Mouse (Mus musculus) lung, embryonic 15.5 days (tissue): ENCODE measurements around the gene Sema7a. TPM values are rescaled to one million over a fixed set of nuclear protein-coding genes. Genes with fewer than 3 reads are reported as not detected.

Source experiments
- ATAC-seq: fragments of 200-750 bp; cut with Nextera tagmentation; 2 replicates; pipeline ENCODE4 v1.8.0; 2017; ENCODE audit warnings: moderate number of reproducible peaks, borderline replicate concordance; ENCODE audit not compliant: low FRiP score, low TSS enrichment; ENCODE audit errors: extremely low read depth
- H3K27ac ChIP-seq: fragments of 300-500 bp; sonication (generic); 2 replicates; pipeline ENCODE4 v1.5.1; 2015; ENCODE audit warnings: moderate library complexity, mild to moderate bottlenecking, inconsistent platforms
- H3K27me3 ChIP-seq: fragments of 300-500 bp; sonication (generic); 2 replicates; pipeline ENCODE4 v1.6.1; 2015; ENCODE audit warnings: inconsistent platforms
- H3K36me3 ChIP-seq: fragments of 300-500 bp; sonication (generic); 2 replicates; pipeline ENCODE4 v1.6.1; 2015; ENCODE audit warnings: inconsistent platforms
- H3K4me1 ChIP-seq: fragments of 300-500 bp; sonication (generic); 2 replicates; pipeline ENCODE4 v1.6.1; 2015; ENCODE audit warnings: inconsistent platforms
- H3K4me2 ChIP-seq: fragments of 300-500 bp; sonication (generic); 2 replicates; pipeline ENCODE4 v1.6.1; 2015; ENCODE audit warnings: inconsistent platforms, mild to moderate bottlenecking, moderate library complexity
- H3K4me3 ChIP-seq: fragments of 300-500 bp; sonication (generic); 2 replicates; pipeline ENCODE4 v1.5.1; 2015; ENCODE audit warnings: mild to moderate bottlenecking, inconsistent platforms
- H3K9ac ChIP-seq: fragments of 300-500 bp; sonication (generic); 2 replicates; pipeline ENCODE4 v1.6.1; 2015; ENCODE audit warnings: inconsistent platforms
- H3K9me3 ChIP-seq: fragments of 300-500 bp; sonication (generic); 2 replicates; pipeline ENCODE4 v1.6.1; 2016; ENCODE audit warnings: inconsistent platforms
- WGBS: fragments of 180-500 bp; shearing (Covaris S2); methylation state at CpG from one replicate; pipeline ENCODE4 v1.1.7; 2015; 5-methylcytosine and 5-hydroxymethylcytosine counted together
- polyA plus RNA-seq: library from polyadenylated mRNA; unstranded; fragments of >200 nt; fragmentation: Nextera tagmentation; extraction: Ambion mirVana; gene quantifications from 2 replicates; pipeline ENCODE4 v1.2.1, GENCODE M21; 2015

The Sema7a gene
- polyA plus RNA-seq, 1 experiment from 2014 or later, result 0.90 TPM

DNA sequence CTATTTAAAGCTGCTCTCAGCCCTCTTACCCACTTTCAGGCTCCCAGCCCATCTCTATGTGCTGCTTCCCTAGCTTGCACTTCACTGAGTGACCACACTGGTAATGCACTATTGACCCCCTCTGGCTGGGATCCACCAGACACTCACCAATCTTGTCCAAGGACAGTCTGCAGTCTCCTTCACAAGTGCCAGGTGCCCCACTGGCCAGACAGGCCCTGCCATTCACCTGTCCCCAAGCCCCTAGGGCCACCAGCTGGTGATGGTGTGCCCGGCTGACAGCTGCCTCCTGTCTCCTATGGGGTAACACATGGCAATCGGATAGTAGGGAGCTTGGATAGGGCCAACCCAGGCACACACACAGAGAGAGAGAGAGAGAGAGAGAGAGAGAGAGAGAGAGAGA lies 2.1 kb downstream of the Sema7a start:
- no peak overlapping the region for H3K4me2 ChIP-seq
- peaks cover 69% of the 10 kb centered on the region for H3K27me3 ChIP-seq
- no peak for ATAC-seq
- H3K4me3 ChIP-seq, result no peak overlapping the region
- H3K36me3 ChIP-seq, result no peaks in the 10 kb centered on the region
- peaks cover 9% of the 10 kb centered on the region for H3K4me1 ChIP-seq
- no peaks in the 10 kb centered on the region for H3K9me3 ChIP-seq
- WGBS, result 50% methylated on average over 2 of the region's 2 CpGs
- no peak overlapping the region for H3K27ac ChIP-seq
- H3K9ac ChIP-seq, result no peak overlapping the region

DNA sequence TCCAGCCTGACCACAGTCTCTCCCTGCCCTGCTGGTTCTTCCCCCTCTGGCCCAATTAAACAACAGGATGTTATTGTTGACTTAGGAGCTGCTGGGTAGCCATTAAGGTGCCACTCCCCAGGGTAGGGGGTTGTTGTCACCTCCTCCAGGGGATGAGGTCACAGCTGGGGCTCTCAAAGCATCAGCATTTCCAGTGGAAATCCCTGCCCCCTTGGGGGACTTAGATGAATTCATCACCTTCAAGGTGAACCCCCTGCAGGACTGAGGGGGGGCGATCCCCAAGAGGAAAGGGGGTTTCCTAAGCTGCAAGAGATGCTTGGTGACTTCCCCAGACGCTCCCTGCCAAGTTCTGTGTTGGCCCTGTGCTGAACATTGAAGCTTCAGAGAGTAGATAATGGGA lies 3.2 kb downstream of the Sema7a start:
- Histone ChIP-seq H3K27me3 (peaks cover 65% of the 10 kb centered on the region), H3K9me3 (no peaks in the 10 kb centered on the region), H3K36me3 (no peaks in the 10 kb centered on the region), H3K27ac (no peak overlapping the region), H3K4me1 (peaks cover 9% of the 10 kb centered on the region), H3K4me2 (no peak overlapping the region), H3K9ac (no peak overlapping the region), H3K4me3 (no peak overlapping the region)
- no peak for ATAC-seq
- 22% methylated on average over 2 of the region's 2 CpGs for WGBS

DNA sequence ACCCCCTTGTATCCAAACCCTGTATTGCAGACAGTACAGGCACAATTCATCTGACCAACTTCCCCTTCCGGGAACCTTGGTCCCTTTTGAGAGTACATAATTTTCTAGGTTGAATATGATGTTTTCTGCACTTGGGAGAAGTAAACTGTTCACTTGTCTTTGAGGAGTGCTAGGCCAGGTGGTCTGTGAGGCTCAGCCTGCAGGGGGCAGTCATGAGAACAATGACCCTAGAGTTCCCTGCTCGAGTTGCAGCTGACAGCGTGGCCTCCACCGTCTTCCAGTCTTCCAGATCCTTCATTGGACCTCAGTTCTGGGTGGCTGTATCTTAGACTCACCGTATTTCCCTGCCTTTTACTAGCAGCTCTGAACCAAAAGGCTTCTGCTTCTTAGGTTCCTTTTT lies 4.7 kb downstream of the Sema7a start:
- WGBS, result 26% methylated on average over 5 of the region's 5 CpGs
- no peaks in the 10 kb centered on the region for H3K9me3 ChIP-seq
- H3K27me3 ChIP-seq, result peaks cover 51% of the 10 kb centered on the region

DNA sequence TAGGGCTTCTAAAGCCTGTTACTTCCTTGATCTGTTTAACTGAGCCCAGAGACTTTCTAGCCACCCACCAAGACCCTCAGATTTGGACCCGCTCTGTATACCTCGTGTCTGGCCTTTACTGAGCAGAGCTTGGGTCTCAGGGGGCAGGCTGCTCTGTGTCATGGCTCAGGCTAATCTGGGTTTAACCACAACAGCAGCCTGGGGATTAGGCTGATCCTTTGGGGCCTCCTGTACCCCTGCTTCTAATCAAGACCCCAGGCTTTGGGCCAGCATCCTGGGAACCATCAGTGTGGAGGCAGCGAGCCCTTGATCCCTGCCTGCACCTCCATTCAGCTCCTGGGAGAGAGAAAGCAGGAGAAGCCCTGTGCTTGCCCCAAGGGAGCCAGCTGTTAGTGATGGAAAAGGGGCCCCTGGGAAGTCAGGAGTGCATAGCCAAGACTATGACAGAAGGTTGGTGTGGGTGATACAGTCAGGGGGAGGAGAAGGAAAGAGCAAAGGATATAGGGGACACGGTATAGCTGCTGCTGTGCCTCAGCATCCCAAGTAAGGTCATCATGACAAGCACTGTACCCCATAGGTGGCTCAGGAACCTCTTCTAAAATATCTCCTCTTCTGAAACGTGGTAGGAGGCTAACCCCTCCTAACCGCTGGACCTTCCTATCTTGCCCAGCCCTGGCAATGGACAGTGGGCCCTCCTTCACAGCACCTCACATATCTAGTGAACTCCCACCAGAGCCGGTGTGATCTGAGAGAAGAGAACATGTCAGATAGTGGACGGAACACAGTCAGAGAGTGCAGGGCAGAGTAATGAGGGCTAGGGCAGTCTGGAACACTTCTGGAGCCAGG lies 6.1 kb downstream of the Sema7a start:
- WGBS, result 73% methylated on average over 8 of the region's 8 CpGs
- Histone ChIP-seq H3K27ac (no peak overlapping the region), H3K4me1 (peaks cover 20% of the 10 kb centered on the region), H3K27me3 (peaks cover 43% of the 10 kb centered on the region), H3K4me3 (no peak overlapping the region), H3K9ac (no peak overlapping the region), H3K9me3 (no peaks in the 10 kb centered on the region), H3K4me2 (no peak overlapping the region), H3K36me3 (no peaks in the 10 kb centered on the region)
- no peak for ATAC-seq

More for the DNA sequence above, 4.7 kb downstream of the Sema7a start:
- Histone ChIP-seq H3K27ac (no peak overlapping the region), H3K4me2 (no peak overlapping the region), H3K4me1 (peaks cover 16% of the 10 kb centered on the region), H3K9ac (no peak overlapping the region), H3K4me3 (no peak overlapping the region), H3K36me3 (no peaks in the 10 kb centered on the region)
- ATAC-seq, result no peak

DNA sequence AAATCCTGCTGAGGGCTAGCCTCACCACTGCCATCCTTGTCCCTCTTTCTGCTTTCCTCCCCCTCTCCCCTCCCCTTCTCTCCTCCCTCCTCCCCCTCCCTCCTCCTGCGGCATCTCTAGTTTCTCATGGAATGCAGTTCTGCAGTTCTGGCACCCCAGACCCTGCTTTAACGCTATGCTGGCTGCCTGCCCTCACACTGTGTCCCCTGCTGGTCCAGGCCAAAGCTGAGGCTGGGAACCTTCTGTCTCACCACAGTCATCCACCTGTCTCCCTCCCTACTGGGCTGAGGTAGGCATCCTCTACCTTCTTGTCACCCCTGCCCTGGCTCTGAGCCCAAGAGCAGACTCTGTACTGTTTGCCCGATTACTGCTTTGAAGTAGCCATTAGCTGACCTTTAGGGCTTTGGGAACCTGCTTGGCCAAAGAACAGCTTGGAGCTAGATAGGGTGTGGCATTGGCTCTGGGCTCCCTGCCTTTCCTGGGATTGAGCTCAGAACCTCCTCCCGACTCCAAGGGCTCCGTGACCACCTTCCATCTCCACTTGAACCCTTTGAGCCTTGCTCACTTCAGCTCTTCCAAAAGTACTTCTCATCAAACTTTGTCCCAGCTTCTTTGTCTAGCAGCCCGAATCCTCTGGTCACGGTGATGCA lies 7.6 kb downstream of the Sema7a start:
- Histone ChIP-seq H3K4me2 (no peak overlapping the region), H3K9me3 (no peaks in the 10 kb centered on the region), H3K36me3 (no peaks in the 10 kb centered on the region), H3K4me1 (peaks cover 17% of the 10 kb centered on the region; the same call in 1 of the 2 replicates), H3K9ac (no peak overlapping the region), H3K27ac (no peak overlapping the region), H3K27me3 (peaks cover 28% of the 10 kb centered on the region), H3K4me3 (no peak overlapping the region)
- no peak for ATAC-seq
- 49% methylated on average over 7 of the region's 7 CpGs for WGBS

DNA sequence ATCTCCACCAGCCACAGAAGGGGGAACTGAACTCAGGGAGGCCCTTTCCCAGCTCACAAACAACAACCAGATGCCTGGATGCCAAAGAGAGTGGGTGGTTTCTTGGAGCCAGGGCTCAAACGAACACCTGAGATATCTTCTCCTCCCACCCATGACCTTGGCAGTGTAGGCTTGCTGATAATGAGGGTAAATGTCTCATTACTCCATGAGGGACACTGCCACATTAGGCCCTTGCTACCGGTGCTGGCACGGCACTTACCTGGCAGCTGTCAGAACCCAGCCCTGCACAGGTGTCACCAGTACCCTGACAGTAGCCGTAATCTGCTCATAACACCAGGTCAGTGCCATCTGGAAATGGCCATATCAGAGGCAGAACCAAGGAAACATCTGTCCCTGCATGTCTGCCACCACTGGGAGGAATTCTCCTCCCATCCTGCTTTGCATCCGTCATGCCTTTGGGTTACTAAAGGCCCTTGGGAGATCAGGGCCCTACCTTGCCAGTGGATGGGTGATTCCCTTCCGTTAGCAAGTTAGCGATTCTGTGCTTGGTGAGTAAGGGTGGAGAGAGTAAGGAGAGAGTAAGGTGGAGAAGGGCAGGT lies 8.5 kb downstream of the Sema7a start:
- Histone ChIP-seq H3K4me2 (no peak overlapping the region), H3K27ac (no peak overlapping the region), H3K9ac (no peak overlapping the region), H3K4me3 (no peak overlapping the region), H3K4me1 (peaks cover 17% of the 10 kb centered on the region; the same call in 1 of the 2 replicates), H3K27me3 (peaks cover 18% of the 10 kb centered on the region), H3K36me3 (no peaks in the 10 kb centered on the region), H3K9me3 (no peaks in the 10 kb centered on the region)
- 75% methylated on average over 7 of the region's 7 CpGs for WGBS
- no peak for ATAC-seq

DNA sequence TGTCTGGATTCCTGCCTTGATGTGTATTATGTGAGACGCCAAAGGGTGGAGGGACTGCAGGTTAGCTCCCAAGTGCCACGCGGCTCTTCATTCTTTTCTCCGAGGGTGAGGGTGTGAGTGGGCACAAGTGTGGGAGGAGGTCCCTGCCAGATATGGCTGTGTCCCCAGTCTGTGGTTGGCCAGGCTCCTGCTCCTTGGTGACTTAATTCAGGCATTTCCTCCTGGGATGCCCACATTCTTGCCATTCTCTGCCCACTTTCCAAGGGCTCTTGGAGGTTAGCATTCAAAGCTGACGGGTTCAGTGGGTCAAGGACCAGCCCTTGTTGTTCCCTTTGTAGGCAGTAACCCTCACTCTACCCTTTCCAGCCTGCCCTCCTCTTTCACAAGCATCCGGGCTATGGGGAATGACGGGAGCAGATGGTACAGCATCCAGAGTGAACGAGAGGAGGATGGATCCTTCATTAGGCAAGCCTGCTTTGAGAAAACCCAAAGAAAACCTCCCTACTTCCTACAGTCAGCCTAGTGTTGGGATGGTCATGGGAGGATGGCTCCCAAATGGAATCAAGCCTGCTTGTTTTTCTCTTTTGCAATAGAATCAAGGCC lies 9.3 kb downstream of the Sema7a start:
- Histone ChIP-seq H3K27me3 (peaks cover 11% of the 10 kb centered on the region), H3K9ac (no peak overlapping the region), H3K4me1 (peaks cover 17% of the 10 kb centered on the region; the same call in 1 of the 2 replicates), H3K27ac (no peak overlapping the region), H3K9me3 (no peaks in the 10 kb centered on the region), H3K36me3 (no peaks in the 10 kb centered on the region), H3K4me2 (no peak overlapping the region), H3K4me3 (no peak overlapping the region)
- 65% methylated on average over 8 of the region's 8 CpGs for WGBS
- no peak for ATAC-seq

DNA sequence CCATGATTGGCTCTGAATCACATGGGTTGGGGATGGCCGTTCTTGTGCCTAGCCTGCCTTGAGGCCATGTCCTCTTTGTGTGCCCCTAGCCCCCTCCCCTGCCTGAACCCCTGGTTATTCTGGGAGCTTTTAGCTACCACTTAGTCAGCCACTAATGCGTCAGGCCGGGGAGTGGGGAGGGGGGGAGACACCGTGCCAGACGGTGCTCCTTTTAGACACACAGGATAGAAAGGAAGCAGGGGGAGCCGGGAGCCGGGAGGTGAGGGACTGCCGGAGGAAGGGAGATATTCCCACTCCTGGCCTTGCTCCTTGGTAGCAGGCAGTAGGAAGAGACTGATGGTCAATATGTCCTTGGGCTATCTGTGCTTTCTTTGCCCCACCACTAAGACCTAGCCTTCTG lies 10.0 kb downstream of the Sema7a start:
- H3K27me3 ChIP-seq, result peaks cover 7% of the 10 kb centered on the region; the same call in 1 of the 2 replicates
- 32% methylated on average over 8 of the region's 8 CpGs for WGBS
- H3K4me2 ChIP-seq, result no peak overlapping the region
- peaks cover 17% of the 10 kb centered on the region; the same call in 1 of the 2 replicates for H3K4me1 ChIP-seq
- no peaks in the 10 kb centered on the region for H3K9me3 ChIP-seq
- H3K4me3 ChIP-seq, result no peak overlapping the region
- ATAC-seq, result peak; percentile 12; the same call in 1 of the 2 replicates
- H3K27ac ChIP-seq, result no peak overlapping the region
- no peak overlapping the region for H3K9ac ChIP-seq
- H3K36me3 ChIP-seq, result no peaks in the 10 kb centered on the region

DNA sequence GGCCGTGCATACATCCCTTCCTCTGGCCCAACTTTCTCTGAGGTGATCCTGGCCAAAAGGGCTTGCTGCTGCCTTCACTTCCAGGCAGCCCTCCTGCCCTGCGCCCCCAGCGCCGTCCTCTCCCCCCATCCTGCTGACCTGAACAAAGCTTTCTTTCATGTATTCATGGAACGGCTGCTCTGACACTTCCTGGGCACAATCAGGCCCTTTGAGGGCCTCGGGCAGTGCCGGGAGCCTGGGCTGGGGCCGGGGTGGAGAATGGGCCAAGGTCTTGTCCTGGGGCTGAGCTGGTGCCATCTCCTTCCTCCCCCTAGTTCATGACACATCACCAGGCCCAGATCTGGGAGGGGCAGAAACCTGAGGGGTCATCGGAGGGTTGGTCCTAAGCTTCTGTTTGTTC lies 10.6 kb downstream of the Sema7a start:
- 41% methylated on average over 9 of the region's 9 CpGs for WGBS
- no peak overlapping the region for H3K4me2 ChIP-seq
- no peak overlapping the region for H3K4me3 ChIP-seq
- peaks cover 17% of the 10 kb centered on the region; the same call in 1 of the 2 replicates for H3K4me1 ChIP-seq
- H3K27ac ChIP-seq, result no peak overlapping the region
- no peak for ATAC-seq
- H3K9ac ChIP-seq, result no peak overlapping the region
- H3K9me3 ChIP-seq, result no peaks in the 10 kb centered on the region
- peaks cover 5% of the 10 kb centered on the region; the same call in 1 of the 2 replicates for H3K27me3 ChIP-seq
- no peaks in the 10 kb centered on the region for H3K36me3 ChIP-seq

DNA sequence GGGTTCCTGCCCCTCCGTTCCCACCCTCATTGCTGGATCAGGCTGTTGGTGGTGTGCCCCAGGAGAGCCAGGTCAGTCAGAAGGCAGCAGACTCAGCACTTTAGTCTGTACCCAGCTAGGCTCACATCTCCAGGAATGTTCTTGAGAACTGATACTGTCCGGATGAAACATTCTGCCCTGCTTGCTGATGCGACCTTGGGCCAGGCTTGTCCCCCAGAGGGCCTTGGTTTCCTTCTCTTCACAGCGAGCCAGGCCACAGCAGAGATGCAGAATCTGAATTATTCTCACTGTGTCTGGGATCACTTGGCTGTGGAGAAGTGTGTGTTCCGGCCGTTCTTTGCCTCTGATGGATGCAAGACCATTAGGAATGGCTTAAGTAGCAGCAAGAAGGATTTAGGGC lies 12.1 kb downstream of the Sema7a start:
- H3K36me3 ChIP-seq, result no peaks in the 10 kb centered on the region
- H3K27me3 ChIP-seq, result peaks cover 5% of the 10 kb centered on the region; the same call in 1 of the 2 replicates
- no peaks in the 10 kb centered on the region for H3K9me3 ChIP-seq
- ATAC-seq, result no peak
- WGBS, result 69% methylated on average over 6 of the region's 6 CpGs
- no peak overlapping the region for H3K9ac ChIP-seq
- peaks cover 17% of the 10 kb centered on the region; the same call in 1 of the 2 replicates for H3K4me1 ChIP-seq
- H3K4me3 ChIP-seq, result no peak overlapping the region
- no peak overlapping the region for H3K4me2 ChIP-seq
- H3K27ac ChIP-seq, result no peak overlapping the region

DNA sequence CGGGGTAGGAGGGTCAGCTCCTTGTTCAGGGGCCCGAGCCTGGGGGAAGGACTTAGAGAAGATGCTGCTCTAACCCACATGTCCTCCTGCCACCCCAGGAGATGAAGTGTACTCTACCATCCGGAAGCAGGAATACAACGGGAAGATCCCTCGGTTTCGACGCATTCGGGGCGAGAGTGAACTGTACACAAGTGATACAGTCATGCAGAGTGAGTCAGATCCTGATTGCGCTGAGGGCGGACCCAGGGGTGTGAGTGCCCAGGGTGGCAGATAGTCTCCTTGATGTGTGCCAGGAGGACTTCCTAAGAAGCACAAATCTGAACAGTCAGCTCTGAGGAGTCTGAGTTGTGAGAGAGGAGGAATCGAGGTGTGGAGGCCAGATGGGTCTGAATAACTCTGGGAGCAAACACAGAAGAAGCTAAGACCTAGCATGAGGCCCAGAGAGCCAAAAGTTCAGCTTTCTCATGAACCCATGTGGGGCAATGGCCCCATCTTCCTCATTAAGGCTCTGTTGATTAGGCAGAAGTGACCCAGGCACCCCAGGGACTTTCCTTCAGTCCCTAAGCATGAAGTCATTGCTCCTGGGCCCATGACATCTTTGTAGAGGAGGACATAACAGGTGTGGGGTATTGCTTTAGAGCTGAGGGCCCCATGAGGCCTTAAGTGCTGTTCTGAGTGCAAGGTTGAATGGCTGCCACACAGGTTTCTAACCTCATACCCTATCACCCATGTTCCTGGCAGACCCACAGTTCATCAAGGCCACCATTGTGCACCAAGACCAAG lies 15.2 kb downstream of the Sema7a start:
- WGBS, result 78% methylated on average over 12 of the region's 12 CpGs
- Histone ChIP-seq H3K9me3 (no peaks in the 10 kb centered on the region), H3K4me2 (no peak overlapping the region), H3K4me3 (no peak overlapping the region), H3K27ac (no peak overlapping the region), H3K4me1 (peaks cover 6% of the 10 kb centered on the region; the same call in 1 of the 2 replicates), H3K36me3 (no peaks in the 10 kb centered on the region), H3K27me3 (peaks cover 5% of the 10 kb centered on the region; the same call in 1 of the 2 replicates), H3K9ac (no peak overlapping the region)
- no peak for ATAC-seq
